Mouse (Mus musculus) WW6 (cell line): Measurements from ENCODE around the gene Scarb2.

Source experiments
- DNase-seq: peaks from one replicate; pipeline ENCODE4 v3.0.0-alpha.2; 2013; ENCODE audit warnings: low read depth, low spot score

Gene Scarb2

GRCm38 (mm10) chr5:92495291-92495690 is 11.3 kb downstream of the Scarb2 start:
- no peak for DNase-seq

- DNase-seq = no peak
Observed at GRCm38 (mm10) chr5:92493423-92493822, 13.2 kb downstream of the Scarb2 start.

DNA sequence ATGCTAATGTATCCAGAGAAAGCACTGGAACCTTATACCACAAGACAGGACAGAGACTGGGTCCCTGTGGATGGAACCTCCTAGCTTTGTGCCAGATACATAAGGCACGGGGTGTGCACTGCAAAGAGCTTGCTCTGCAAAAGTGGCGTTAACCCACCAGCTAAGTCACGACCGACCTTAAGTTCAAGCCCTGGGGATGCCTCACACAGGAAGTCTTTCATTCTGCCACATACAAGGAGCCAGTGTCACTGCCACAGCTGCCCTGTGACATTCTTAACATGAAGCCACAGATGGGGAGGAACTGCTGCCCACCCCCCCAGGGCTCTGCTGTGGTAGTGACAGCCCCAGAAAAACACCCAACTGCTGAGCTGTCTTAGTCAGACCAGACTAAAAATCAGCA is 15.9 kb downstream of the Scarb2 start:
- no peak for DNase-seq

DNA sequence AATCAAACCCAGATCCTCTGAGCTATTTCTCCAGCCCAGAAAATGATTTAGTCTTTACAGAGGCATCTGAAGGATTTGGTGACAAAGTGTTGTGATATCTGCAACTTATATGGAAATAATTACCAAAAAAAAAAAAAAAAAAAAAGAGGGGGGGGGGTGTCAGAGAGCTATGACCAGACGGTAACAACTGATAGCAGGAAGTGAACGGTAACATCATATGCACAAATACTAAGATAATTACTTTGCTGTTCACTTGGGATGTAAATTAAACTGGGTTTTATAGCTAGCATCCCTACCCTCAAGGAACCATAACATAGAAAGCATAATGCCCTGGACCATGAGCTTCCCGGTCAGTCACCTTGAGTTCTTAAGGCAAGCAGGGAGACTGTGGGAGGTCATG is 16.3 kb downstream of the Scarb2 start:
- no peak for DNase-seq

DNA sequence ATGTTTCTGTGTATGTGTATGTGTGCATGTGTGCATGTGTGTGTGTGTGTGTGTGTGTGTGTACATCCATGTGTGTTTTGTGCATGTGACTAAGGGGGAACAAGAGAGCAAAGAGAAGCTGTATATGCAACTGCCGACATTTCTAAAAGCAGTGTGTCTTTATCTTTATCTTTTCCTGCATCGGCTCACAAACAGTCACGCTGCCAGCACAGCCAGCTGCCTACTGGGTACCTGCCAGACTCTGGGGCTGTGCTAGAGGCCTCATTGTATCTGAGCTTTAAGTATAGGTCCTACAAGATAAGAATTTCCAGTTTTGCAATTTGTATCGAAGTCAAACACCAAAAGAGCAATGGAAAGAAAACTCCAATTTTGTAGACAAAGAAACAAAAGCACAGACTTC is 17.1 kb downstream of the Scarb2 start:
- DNase-seq = no peak

DNA sequence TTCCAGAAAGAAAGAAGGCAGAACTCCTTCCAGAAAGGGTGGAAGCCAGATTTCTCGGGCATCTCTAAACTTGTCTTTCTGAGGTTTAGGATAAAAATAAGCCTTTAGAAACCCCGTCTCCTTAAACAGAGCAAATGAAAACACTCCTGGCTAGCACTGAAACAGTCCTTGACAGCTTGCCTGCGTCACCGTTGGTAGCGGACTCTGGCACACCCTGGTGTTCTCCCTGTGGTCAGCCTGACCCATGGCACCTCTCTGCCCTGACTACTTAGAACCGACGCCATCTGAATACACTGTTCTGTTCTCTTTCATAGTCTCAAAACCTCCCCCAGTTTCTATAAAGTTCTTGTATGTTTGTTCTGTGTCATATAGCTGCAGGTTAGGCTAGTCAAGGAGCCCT is 17.7 kb downstream of the Scarb2 start:
- no peak for DNase-seq

GRCm38 (mm10) chr5:92488408-92488807 is 18.2 kb downstream of the Scarb2 start:
- DNase-seq = no peak

- DNase-seq = no peak
Observed at GRCm38 (mm10) chr5:92486758-92487157, 19.9 kb downstream of the Scarb2 start.

- DNase-seq = no peak
Observed at GRCm38 (mm10) chr5:92484880-92485279, 21.8 kb downstream of the Scarb2 start.

GRCm38 (mm10) chr5:92472863-92473262 is 33.8 kb downstream of the Scarb2 start:
- no peak for DNase-seq

DNA sequence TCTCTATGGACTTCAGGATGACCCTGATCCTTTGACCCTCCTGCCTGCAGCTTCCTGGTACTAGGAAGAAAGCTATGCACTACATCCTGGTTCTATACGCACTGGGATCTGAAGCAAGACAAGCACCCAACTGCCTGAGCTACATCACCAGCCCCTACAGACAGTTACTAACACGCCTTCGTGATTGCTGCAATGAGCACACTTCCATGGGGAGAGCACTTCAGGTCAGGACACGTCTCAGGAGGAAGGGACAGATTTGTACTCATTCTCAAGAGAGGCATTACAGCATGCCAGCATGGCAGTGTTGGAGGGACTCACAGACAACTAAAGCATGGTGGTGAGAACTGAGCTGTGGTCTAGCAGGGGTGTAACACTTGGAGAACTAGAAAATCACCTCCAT is 35.1 kb downstream of the Scarb2 start:
- DNase-seq = no peak

- DNase-seq = no peak
Observed at GRCm38 (mm10) chr5:92469201-92470130, 37.2 kb downstream of the Scarb2 start.

- no peak for DNase-seq
Observed at GRCm38 (mm10) chr5:92468234-92468633, 38.4 kb downstream of the Scarb2 start.

GRCm38 (mm10) chr5:92467102-92467766 is 39.4 kb downstream of the Scarb2 start:
- DNase-seq = no peak

DNA sequence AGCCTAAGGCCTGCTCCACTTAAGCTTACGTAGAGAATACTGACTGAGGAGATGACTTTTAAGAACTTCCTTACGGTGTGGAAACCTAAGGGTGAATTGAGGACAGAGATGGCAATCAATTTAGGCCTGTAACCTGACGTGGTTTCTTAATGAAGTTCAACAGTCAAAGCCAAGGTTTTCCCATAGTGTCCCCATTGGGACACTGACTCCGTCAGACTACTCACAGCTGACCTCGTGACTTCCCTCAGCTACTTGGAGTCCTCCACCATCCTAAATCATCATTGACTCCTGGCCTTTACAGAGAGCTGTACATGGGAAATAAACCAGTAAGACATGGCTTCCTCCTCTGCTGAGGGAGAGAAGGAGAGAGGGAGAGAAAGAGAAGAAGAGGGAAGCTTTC is 41.1 kb downstream of the Scarb2 start:
- DNase-seq = no peak

- DNase-seq = no peak
Observed at GRCm38 (mm10) chr5:92461321-92461720, 45.3 kb downstream of the Scarb2 start.

DNA sequence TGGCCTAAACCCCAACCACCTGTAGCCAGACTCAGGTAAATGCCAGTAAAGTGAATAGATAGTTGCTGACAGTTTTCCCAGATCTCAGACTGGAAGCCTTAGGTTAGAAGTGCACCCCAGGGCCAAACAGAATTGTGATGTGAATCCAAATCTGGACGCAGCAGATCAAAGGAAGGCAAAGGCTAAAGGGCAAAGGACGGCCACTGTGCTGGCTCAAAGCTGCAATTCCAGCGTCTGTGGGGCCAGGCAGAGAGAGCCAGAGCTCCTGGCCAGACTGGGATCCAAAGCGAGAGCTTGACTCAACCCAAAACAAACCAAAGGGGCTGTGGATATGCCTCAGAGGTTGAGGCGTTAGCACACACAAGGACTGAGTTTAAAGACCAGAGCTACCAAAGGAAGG is 47.9 kb downstream of the Scarb2 start:
- no peak for DNase-seq

- DNase-seq = no peak
Observed at GRCm38 (mm10) chr5:92457410-92457809, 49.2 kb downstream of the Scarb2 start.

- no peak for DNase-seq
Observed at GRCm38 (mm10) chr5:92452876-92453275, 53.8 kb downstream of the Scarb2 start.

GRCm38 (mm10) chr5:92446736-92447135 is 59.9 kb downstream of the Scarb2 start:
- DNase-seq = no peak

GRCm38 (mm10) chr5:92445016-92445415 is 61.6 kb downstream of the Scarb2 start:
- no peak for DNase-seq

DNA sequence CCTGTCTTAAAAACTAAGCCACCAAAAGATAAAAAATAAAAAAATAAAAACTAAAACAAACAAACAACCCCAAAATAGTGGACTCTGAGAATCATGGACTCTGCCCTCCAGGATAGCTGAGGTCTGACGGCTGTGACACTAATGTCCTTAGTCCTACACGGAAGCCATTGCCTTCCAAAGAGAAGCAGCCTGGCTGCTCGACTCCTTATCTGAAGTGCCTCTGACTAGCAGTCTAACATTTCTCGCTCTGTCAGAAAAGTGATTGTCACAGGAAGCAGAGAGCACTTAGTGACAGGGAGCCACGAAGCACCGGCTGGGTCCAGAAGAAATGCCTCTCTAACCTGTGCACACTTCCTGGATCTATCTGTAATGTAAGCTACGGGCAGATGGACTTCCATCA is 63.7 kb downstream of the Scarb2 start:
- no peak for DNase-seq

GRCm38 (mm10) chr5:92441494-92441893 is 65.1 kb downstream of the Scarb2 start:
- no peak for DNase-seq
